Mouse (Mus musculus): ENCODE results near the gene Strbp. TPM values are rescaled to one million over a fixed set of nuclear protein-coding genes. Genes with fewer than 3 reads are reported as not detected.
A peak's percentile ranks its signal among the peaks of the same experiment; 100 is the strongest.
"Not testable (repeated sequence)": the region's sequence is repeated elsewhere in the genome, so short reads cannot be mapped to it uniquely, and the experiment has no call there.

Gene Strbp
- polyA plus RNA-seq, 1 experiment from 2014 or later: 114 TPM

DNA sequence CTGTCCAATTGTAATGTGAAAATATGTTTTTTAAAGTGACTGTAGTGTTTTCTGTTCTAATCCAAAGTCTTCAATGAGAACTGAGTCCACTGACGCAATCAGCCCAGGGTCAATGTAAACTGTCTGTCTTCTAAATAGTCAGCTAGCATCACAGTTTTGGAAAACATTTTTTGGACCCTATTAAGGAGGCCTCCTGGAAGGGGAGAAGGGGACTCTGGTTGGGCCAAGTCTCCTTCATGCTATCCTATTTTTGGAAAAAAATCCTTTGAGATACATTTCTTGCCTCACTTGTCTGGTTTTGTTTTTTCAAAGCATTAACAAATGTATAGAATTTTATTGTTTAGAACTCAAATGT, 184.4 kb downstream of the Strbp start:
- H3K4me2 ChIP-seq (ENCODE audit: low read length): peak overlapping the region; percentile 50; the same call in 1 of the 2 replicates
- ATAC-seq: no peak
- no peak overlapping the region for H3K27ac ChIP-seq (ENCODE audit: low read depth, low read length)
- peaks cover 2% of the 10 kb centered on the region; the same call in 1 of the 2 replicates for H3K4me1 ChIP-seq (ENCODE audit: control insufficient read depth, insufficient read depth, low read length)
- peaks cover 9% of the 10 kb centered on the region; the same call in 1 of the 2 replicates for H3K36me3 ChIP-seq (ENCODE audit: control insufficient read depth, insufficient read depth, low read length)
- no peak for DNase-seq (ENCODE audit: low spot score)
- no peaks in the 10 kb centered on the region for H3K9me3 ChIP-seq (replicated peaks; ENCODE audit: control insufficient read depth, low read length)
- no peak overlapping the region for H3K9ac ChIP-seq (ENCODE audit: low read length)
- no peak overlapping the region for H3K4me3 ChIP-seq (ENCODE audit: low read depth, low read length)
- H3K27me3 ChIP-seq (replicated peaks; ENCODE audit: control insufficient read depth, insufficient read depth, low read length): no peaks in the 10 kb centered on the region
- WGBS: 85% methylated on average over 1 of the region's 1 CpGs

GRCm38 (mm10) chr2:37518561-37519285, 184.9 kb downstream of the Strbp start:
- DNase-seq (ENCODE audit: low spot score) (peak; percentile 11), ATAC-seq (no peak)
- H3K4me2 ChIP-seq (ENCODE audit: low read length): peak overlapping the region; percentile 50
- peaks cover 2% of the 10 kb centered on the region; the same call in 1 of the 2 replicates for H3K4me1 ChIP-seq (ENCODE audit: control insufficient read depth, insufficient read depth, low read length)
- H3K4me3 ChIP-seq (ENCODE audit: low read depth, low read length): peak overlapping the region; percentile 27
- H3K9ac ChIP-seq (ENCODE audit: low read length): no peak overlapping the region
- peaks cover 9% of the 10 kb centered on the region; the same call in 1 of the 2 replicates for H3K36me3 ChIP-seq (ENCODE audit: control insufficient read depth, insufficient read depth, low read length)
- H3K27ac ChIP-seq (ENCODE audit: low read depth, low read length): no peak overlapping the region
- no peaks in the 10 kb centered on the region for H3K9me3 ChIP-seq (replicated peaks; ENCODE audit: control insufficient read depth, low read length)
- H3K27me3 ChIP-seq (replicated peaks; ENCODE audit: control insufficient read depth, insufficient read depth, low read length): no peaks in the 10 kb centered on the region
- WGBS: 89% methylated on average over 4 of the region's 4 CpGs

DNA sequence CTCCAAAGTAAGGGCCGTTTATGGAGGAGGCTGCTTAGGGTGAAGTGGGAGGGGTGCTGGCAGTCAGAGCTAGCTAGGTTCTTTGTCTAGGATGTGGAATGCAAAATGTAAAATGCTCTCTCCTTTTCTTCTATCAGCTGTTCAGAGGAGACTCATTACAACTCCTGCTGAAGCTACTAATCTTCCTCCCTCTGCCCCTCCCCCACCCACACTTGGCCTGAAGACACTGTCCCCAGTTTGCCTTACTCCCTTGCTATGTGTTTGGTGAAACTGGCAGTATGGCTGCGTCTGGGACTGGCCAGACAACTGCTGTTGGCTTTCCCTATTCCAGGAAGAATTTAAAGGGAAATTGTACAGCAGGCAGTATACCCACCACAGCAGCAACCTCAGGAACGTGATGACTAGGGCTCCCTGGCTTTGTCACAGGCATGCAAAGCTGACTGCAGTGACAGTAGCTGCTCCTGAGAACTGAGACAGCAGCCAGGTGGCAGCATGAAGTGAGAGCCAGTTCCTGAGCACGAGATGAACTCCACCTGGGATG, 186.7 kb downstream of the Strbp start:
- ATAC-seq (peak; percentile 75), DNase-seq (ENCODE audit: low spot score) (peak; percentile 66)
- Histone ChIP-seq H3K4me2 (ENCODE audit: low read length) (peak overlapping the region; percentile 50), H3K9ac (ENCODE audit: low read length) (peak overlapping the region; percentile 64), H3K4me3 (ENCODE audit: low read depth, low read length) (peak overlapping the region; percentile 27), H3K27me3 (replicated peaks; ENCODE audit: control insufficient read depth, insufficient read depth, low read length) (no peaks in the 10 kb centered on the region), H3K4me1 (ENCODE audit: control insufficient read depth, insufficient read depth, low read length) (peaks cover 2% of the 10 kb centered on the region; the same call in 1 of the 2 replicates), H3K9me3 (replicated peaks; ENCODE audit: control insufficient read depth, low read length) (no peaks in the 10 kb centered on the region), H3K27ac (ENCODE audit: low read depth, low read length) (peak overlapping the region; percentile 61), H3K36me3 (ENCODE audit: control insufficient read depth, insufficient read depth, low read length) (peaks cover 24% of the 10 kb centered on the region)
- 32% methylated on average over 4 of the region's 4 CpGs for WGBS

DNA sequence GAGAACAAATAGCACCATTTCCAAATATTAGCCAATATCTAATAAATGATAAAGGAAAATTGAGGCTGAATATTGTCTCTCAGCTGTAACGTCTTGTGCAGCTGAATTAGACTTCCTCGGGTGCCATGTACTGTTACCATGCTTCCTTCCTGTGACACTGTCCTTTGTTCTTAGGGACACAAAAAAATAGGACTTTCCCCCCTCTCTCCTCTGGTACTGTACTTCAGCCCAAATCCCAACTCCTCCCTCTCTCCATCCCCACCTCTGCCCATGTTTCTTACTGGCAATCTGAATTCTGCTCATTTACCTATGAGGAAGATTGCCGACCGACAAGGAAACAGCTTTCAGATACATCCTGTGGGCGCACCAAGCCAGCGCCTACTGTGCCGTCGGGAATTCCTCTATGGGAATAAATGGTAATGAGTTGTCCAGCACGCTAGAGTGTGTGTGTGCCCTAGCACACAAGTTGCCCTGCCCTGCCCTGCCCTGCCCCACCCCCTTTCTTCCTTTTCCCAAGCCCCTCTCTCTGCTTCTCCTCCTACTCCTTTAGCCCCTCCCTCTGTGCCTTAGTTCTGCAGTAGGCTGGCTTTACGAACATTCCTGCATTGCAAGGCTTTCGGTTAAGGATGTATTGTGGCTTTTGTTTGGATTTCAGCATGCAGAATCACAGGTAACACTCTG, 187.5 kb downstream of the Strbp start, which contains the start of gene Gpr21:
Gene Gpr21, plus strand, starts transcription at position 303 of the 681 bp plus-strand sequence.
- DNase-seq (ENCODE audit: low spot score) (peak; percentile 72), ATAC-seq (peak; percentile 87)
- H3K27ac ChIP-seq (ENCODE audit: low read depth, low read length): peak within 1 kb of the TSS; percentile 61

DNA sequence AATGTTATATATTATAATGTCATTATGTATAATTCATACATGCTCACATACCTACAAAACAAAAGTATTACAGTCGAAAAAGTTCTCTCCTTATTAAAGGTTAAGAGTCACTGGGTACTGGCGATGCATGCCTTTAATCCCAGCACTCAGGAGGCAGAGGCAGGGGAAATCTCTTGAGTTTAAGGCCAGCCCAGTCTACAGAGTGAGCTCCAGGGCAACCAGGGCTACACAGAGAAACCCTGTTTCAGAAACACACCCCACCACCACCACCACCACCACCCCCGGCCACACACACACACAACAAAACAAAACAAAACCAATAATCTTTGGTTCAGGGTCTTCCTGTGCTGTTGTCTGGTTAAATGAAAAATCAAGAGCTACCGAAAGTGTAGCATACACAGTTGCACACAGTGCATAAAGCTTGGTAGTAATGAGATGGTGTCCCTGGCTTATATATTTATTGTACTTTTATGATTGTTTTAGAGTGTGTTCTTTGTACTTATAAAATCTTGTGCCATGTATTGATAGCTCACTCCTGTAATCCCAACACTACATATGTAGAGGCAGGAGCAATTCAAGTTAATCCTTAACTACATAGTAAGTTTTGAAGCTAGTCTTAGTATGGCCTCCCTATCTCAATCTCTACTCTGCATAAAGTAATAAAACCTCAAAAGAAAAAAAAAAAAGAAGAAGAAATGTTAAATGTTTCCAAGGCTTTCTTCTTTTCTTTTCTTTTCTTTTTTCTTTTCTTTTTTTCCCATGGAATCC, 192.3 kb downstream of the Strbp start:
- ATAC-seq (no peak), DNase-seq (ENCODE audit: low spot score) (no peak)
- Histone ChIP-seq H3K27ac (ENCODE audit: low read depth, low read length) (no peak overlapping the region), H3K9ac (ENCODE audit: low read length) (no peak overlapping the region), H3K4me1 (ENCODE audit: control insufficient read depth, insufficient read depth, low read length) (no peaks in the 10 kb centered on the region; the same call in 1 of the 2 replicates), H3K27me3 (replicated peaks; ENCODE audit: control insufficient read depth, insufficient read depth, low read length) (no peaks in the 10 kb centered on the region), H3K4me3 (ENCODE audit: low read depth, low read length) (no peak overlapping the region), H3K4me2 (ENCODE audit: low read length) (no peak overlapping the region), H3K9me3 (replicated peaks; ENCODE audit: control insufficient read depth, low read length) (no peaks in the 10 kb centered on the region), H3K36me3 (ENCODE audit: control insufficient read depth, insufficient read depth, low read length) (peaks cover 34% of the 10 kb centered on the region)
- WGBS: 89% methylated on average over 4 of the region's 4 CpGs

More for the DNA sequence above, 187.5 kb downstream of the Strbp start, which contains the start of gene Gpr21:
- 20% methylated on average over 11 of the region's 11 CpGs for WGBS
- Histone ChIP-seq H3K9ac (ENCODE audit: low read length) (peak within 1 kb of the TSS; percentile 64), H3K9me3 (replicated peaks; ENCODE audit: control insufficient read depth, low read length) (no peaks in the 10 kb centered on the region), H3K36me3 (ENCODE audit: control insufficient read depth, insufficient read depth, low read length) (peaks cover 26% of the 10 kb centered on the region), H3K4me3 (ENCODE audit: low read depth, low read length) (peak within 1 kb of the TSS; percentile 27), H3K4me1 (ENCODE audit: control insufficient read depth, insufficient read depth, low read length) (peaks cover 2% of the 10 kb centered on the region; the same call in 1 of the 2 replicates), H3K27me3 (replicated peaks; ENCODE audit: control insufficient read depth, insufficient read depth, low read length) (no peaks in the 10 kb centered on the region), H3K4me2 (ENCODE audit: low read length) (peak within 1 kb of the TSS; percentile 50)

- H3K27me3 ChIP-seq (replicated peaks; ENCODE audit: control insufficient read depth, insufficient read depth, low read length); H3K4me2 ChIP-seq (ENCODE audit: low read length); H3K9me3 ChIP-seq (replicated peaks; ENCODE audit: control insufficient read depth, low read length); ATAC-seq; H3K4me3 ChIP-seq (ENCODE audit: low read depth, low read length); H3K4me1 ChIP-seq (ENCODE audit: control insufficient read depth, insufficient read depth, low read length); DNase-seq (ENCODE audit: low spot score); H3K9ac ChIP-seq (ENCODE audit: low read length); H3K27ac ChIP-seq (ENCODE audit: low read depth, low read length): not testable (repeated sequence)
- WGBS: 98% methylated on average over 2 of the region's 2 CpGs
- H3K36me3 ChIP-seq (ENCODE audit: control insufficient read depth, insufficient read depth, low read length): peaks cover 39% of the 10 kb centered on the region
Measured at GRCm38 (mm10) chr2:37505856-37506255, 197.8 kb downstream of the Strbp start.

DNA sequence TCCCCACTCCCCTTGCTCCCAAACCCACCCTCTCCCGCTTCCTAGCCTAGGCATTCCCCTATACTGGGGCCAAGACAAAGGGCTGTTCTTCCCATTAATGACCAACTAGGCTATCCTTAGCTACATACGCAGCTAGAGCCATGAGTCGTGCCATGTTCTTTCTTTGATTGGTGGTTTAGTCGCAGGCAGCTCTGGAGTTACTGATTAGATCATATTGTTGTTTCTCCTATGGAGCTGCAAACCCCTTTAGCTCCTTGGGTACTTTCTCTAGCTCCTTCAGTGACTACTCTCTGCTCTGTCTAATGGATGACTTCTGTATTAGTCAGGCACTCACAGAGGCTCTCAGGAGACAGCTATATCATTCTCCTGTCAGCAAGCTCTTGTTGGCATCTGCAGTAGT, 206.3 kb downstream of the Strbp start:
- no peak overlapping the region for H3K9ac ChIP-seq (ENCODE audit: low read length)
- no peaks in the 10 kb centered on the region for H3K4me1 ChIP-seq (ENCODE audit: control insufficient read depth, insufficient read depth, low read length)
- ATAC-seq (no peak), DNase-seq (ENCODE audit: low spot score) (no peak)
- H3K27ac ChIP-seq (ENCODE audit: low read depth, low read length): no peak overlapping the region
- no peak overlapping the region for H3K4me2 ChIP-seq (ENCODE audit: low read length)
- H3K36me3 ChIP-seq (ENCODE audit: control insufficient read depth, insufficient read depth, low read length): peaks cover 50% of the 10 kb centered on the region
- 89% methylated on average over 4 of the region's 4 CpGs for WGBS
- no peak overlapping the region for H3K4me3 ChIP-seq (ENCODE audit: low read depth, low read length)
- H3K27me3 ChIP-seq (replicated peaks; ENCODE audit: control insufficient read depth, insufficient read depth, low read length): no peaks in the 10 kb centered on the region
- H3K9me3 ChIP-seq (replicated peaks; ENCODE audit: control insufficient read depth, low read length): no peaks in the 10 kb centered on the region

GRCm38 (mm10) chr2:37488956-37489355, 214.7 kb downstream of the Strbp start:
- Histone ChIP-seq H3K27ac (ENCODE audit: low read depth, low read length) (no peak overlapping the region), H3K27me3 (replicated peaks; ENCODE audit: control insufficient read depth, insufficient read depth, low read length) (no peaks in the 10 kb centered on the region), H3K4me3 (ENCODE audit: low read depth, low read length) (no peak overlapping the region), H3K4me1 (ENCODE audit: control insufficient read depth, insufficient read depth, low read length) (no peaks in the 10 kb centered on the region), H3K9me3 (replicated peaks; ENCODE audit: control insufficient read depth, low read length) (no peaks in the 10 kb centered on the region), H3K4me2 (ENCODE audit: low read length) (no peak overlapping the region), H3K9ac (ENCODE audit: low read length) (no peak overlapping the region), H3K36me3 (ENCODE audit: control insufficient read depth, insufficient read depth, low read length) (peaks cover 66% of the 10 kb centered on the region)
- WGBS: 96% methylated on average over 2 of the region's 2 CpGs
- DNase-seq (ENCODE audit: low spot score) (no peak), ATAC-seq (no peak)
